ENCODE assay signal across 23 mouse cellular contexts in genomic region chr2:59343834-59344233, GRCm38 (mm10).
DNase-seq lines count a peak whose midpoint lies in the region; ATAC-seq and TF ChIP-seq lines count a peak whose summit lies in the region.
"Had no signal": no experiment of that assay in that cellular context is flagged by ENCODE, and none has a peak within 500 bp of the region (broad histone marks: within the 10 kb centered on the region; RNA-seq: fewer than 3 reads in every experiment).

No protein-coding gene starts in this region.

- TF ChIP-seq EP300 in liver, postnatal 0 days (IDR thresholded peaks at IDR 0.05; ENCODE audit: low read depth) = no peak

- ATAC-seq in heart, embryonic 12.5 days (ENCODE audit: insufficient number of reproducible peaks, low FRiP score) = peak; percentile 71; the same call in 1 of the 2 replicates
- peak; percentile 62 for ATAC-seq in liver, postnatal 0 days
- ATAC-seq in liver, embryonic 12.5 days = no peak
- ATAC-seq in frontal cortex, adult (ENCODE audit: low TSS enrichment) = no peak
- ATAC-seq: forebrain, embryonic 13.5 days; forebrain, embryonic 16.5 days; Patski had no signal

- WGBS in heart, embryonic 12.5 days = 70% methylated on average over 11 of the region's 11 CpGs
- WGBS in liver, postnatal 0 days (ENCODE audit: insufficient replicate concordance) = 75% methylated on average over 11 of the region's 11 CpGs
- 86% methylated on average over 11 of the region's 11 CpGs for WGBS in liver, embryonic 12.5 days (ENCODE audit: insufficient replicate concordance)

- no peaks in the 10 kb centered on the region for H3K27me3 ChIP-seq in heart, embryonic 12.5 days (replicated peaks)
- H3K27me3 ChIP-seq in liver, postnatal 0 days (ENCODE audit: insufficient read depth, low read length) = no peaks in the 10 kb centered on the region
- H3K27me3 ChIP-seq in liver, embryonic 12.5 days (replicated peaks) = no peaks in the 10 kb centered on the region
- H3K27me3 ChIP-seq: CH12.LX; forebrain, embryonic 13.5 days; heart, embryonic 13.5 days; hindbrain, embryonic 12.5 days; hindbrain, embryonic 15.5 days; Patski had no signal

- peaks cover 13% of the 10 kb centered on the region; the same call in 1 of the 2 replicates for H3K4me1 ChIP-seq in heart, embryonic 12.5 days (replicated peaks)
- peaks cover 16% of the 10 kb centered on the region; the same call in 1 of the 2 replicates for H3K4me1 ChIP-seq in liver, postnatal 0 days (ENCODE audit: insufficient read depth)
- no peaks in the 10 kb centered on the region for H3K4me1 ChIP-seq in liver, embryonic 12.5 days
- H3K4me1 ChIP-seq: forebrain, embryonic 10.5 days; hindbrain, embryonic 15.5 days had no signal

- H3K4me3 ChIP-seq in heart, embryonic 12.5 days = no peak overlapping the region
- no peak overlapping the region for H3K4me3 ChIP-seq in layer of hippocampus, adult 2 months
- H3K4me3 ChIP-seq in liver, postnatal 0 days (ENCODE audit: low read depth, low read length) = no peak overlapping the region
- no peak overlapping the region for H3K4me3 ChIP-seq in liver, embryonic 12.5 days
- H3K4me3 ChIP-seq: forebrain, embryonic 10.5 days; forebrain, embryonic 13.5 days; gastrocnemius, adult 2 months; heart, embryonic 13.5 days; hindbrain, embryonic 12.5 days; hindbrain, embryonic 15.5 days had no signal

- no peak overlapping the region for H3K9ac ChIP-seq in heart, embryonic 12.5 days
- H3K9ac ChIP-seq in liver, postnatal 0 days (replicated peaks) = no peak overlapping the region
- H3K9ac ChIP-seq in liver, embryonic 12.5 days = no peak overlapping the region
- H3K9ac ChIP-seq: forebrain, embryonic 13.5 days; heart, embryonic 13.5 days; hindbrain, embryonic 12.5 days; hindbrain, embryonic 15.5 days had no signal

- H3K27ac ChIP-seq in heart, embryonic 12.5 days (ENCODE audit: poor library complexity, severe bottlenecking) = no peak overlapping the region
- H3K27ac ChIP-seq in layer of hippocampus, adult 2 months = 0 out of 2 replicates have a peak overlapping the region, but pooled peaks have one; percentile 4
- no peak overlapping the region for H3K27ac ChIP-seq in liver, postnatal 0 days (ENCODE audit: low read depth)
- H3K27ac ChIP-seq in liver, embryonic 12.5 days = no peak overlapping the region
- H3K27ac ChIP-seq: forebrain, embryonic 10.5 days; forebrain, embryonic 13.5 days; gastrocnemius, adult 2 months; heart, embryonic 13.5 days; hindbrain, embryonic 12.5 days; hindbrain, embryonic 15.5 days had no signal

- peaks cover 83% of the 10 kb centered on the region for H3K36me3 ChIP-seq in heart, embryonic 12.5 days
- H3K36me3 ChIP-seq in liver, postnatal 0 days (replicated peaks; ENCODE audit: insufficient read depth, low read length) = peaks cover 13% of the 10 kb centered on the region
- peaks cover 61% of the 10 kb centered on the region for H3K36me3 ChIP-seq in liver, embryonic 12.5 days

- no peak for TF ChIP-seq CTCF in layer of hippocampus, adult 2 months (conservative IDR thresholded peaks at IDR 0.05)
- TF ChIP-seq CTCF in liver, postnatal 0 days (IDR thresholded peaks at IDR 0.05; ENCODE audit: low read depth) = no peak

- intact Hi-C loops in heart, postnatal 10 days (cut with DNase I) = no loop called here

- DNase-seq in heart, postnatal 10 days = no peak
- no peak for DNase-seq in layer of hippocampus, adult 2 months (ENCODE audit: low spot score in 2 of 2)
- DNase-seq in layer of hippocampus, postnatal 36 days = no peak
- no peak for DNase-seq in liver, postnatal 0 days
- DNase-seq: adrenal gland, postnatal 10 days; adrenal gland, postnatal 36 days; B cell, adult 2 months; cerebellum, adult 18-20 months; cerebellum, adult 9-10 months; gastrocnemius, adult 2 months; gastrocnemius, postnatal 14 days had no signal

- no peak overlapping the region for H3K4me2 ChIP-seq in heart, embryonic 12.5 days
- H3K4me2 ChIP-seq in liver, postnatal 0 days (ENCODE audit: low read depth, low read length) = no peak overlapping the region
- no peak overlapping the region for H3K4me2 ChIP-seq in liver, embryonic 12.5 days
- H3K4me2 ChIP-seq: forebrain, embryonic 13.5 days; heart, embryonic 13.5 days; hindbrain, embryonic 12.5 days; hindbrain, embryonic 15.5 days had no signal

- H3K9me3 ChIP-seq in heart, embryonic 12.5 days (replicated peaks) = no peaks in the 10 kb centered on the region; the same call in 1 of the 2 replicates
- no peaks in the 10 kb centered on the region for H3K9me3 ChIP-seq in liver, postnatal 0 days (ENCODE audit: low read length)
- H3K9me3 ChIP-seq in liver, embryonic 12.5 days (replicated peaks) = no peaks in the 10 kb centered on the region
- H3K9me3 ChIP-seq: forebrain, embryonic 10.5 days; forebrain, embryonic 13.5 days; G1E; heart, embryonic 13.5 days; hindbrain, embryonic 12.5 days; hindbrain, embryonic 15.5 days had no signal

Comparison
In these comparisons a context has a peak if more than half of its experiments do, and no peak if none do; other contexts are left out.
1. ATAC-seq: peak in heart, embryonic 12.5 days (single experiment) and liver, postnatal 0 days (single experiment); none in liver, embryonic 12.5 days (single experiment) and frontal cortex, adult (single experiment).